Mouse (Mus musculus) bone marrow macrophage, adult 2 months (primary cell): ENCODE data around the gene Ptma.

Experiments used
- CTCF ChIP-seq: IDR thresholded peaks from 2 replicates; pipeline ENCODE4 v1.5.1; 2012; ENCODE audit warnings: low read depth, mild to moderate bottlenecking, low read length, moderate library complexity
- POLR2A ChIP-seq: IDR thresholded peaks from 2 replicates; pipeline ENCODE4 v1.6.1; 2012; ENCODE audit warnings: mild to moderate bottlenecking, low read depth, low read length, borderline replicate concordance

DNA sequence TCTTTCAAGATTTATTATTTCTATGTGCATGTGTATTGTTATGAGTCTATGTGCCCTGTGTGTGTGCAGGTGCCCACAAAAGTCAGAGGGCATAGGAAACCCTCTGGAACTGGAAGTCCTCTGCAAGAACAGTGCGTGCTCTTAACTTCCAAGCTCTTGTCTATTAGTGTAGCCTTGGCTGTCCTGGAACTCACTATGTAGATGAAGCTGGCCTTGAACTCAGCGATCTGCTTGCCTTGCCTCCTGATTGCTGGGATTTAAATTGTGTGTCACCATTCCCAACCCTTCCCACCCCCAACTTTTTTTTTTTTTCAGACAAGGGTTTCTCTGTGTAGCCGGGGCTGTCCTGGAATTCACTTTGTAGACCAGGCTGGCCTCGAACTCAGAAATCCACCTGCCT, 30.2 kb upstream of the Ptma start:
- TF ChIP-seq CTCF (no peak), POLR2A (no peak)
